Mouse (Mus musculus) left cerebral cortex, adult 11 months (tissue): ENCODE data around the gene Gpr182.
"Not testable (repeated sequence)": the region's sequence is repeated elsewhere in the genome, so short reads cannot be mapped to it uniquely, and the experiment has no call there.

Experiments
- DNase-seq: peaks from one replicate; pipeline ENCODE4 v3.0.0; 2022; ENCODE audit warnings: low spot score

The Gpr182 gene

DNA sequence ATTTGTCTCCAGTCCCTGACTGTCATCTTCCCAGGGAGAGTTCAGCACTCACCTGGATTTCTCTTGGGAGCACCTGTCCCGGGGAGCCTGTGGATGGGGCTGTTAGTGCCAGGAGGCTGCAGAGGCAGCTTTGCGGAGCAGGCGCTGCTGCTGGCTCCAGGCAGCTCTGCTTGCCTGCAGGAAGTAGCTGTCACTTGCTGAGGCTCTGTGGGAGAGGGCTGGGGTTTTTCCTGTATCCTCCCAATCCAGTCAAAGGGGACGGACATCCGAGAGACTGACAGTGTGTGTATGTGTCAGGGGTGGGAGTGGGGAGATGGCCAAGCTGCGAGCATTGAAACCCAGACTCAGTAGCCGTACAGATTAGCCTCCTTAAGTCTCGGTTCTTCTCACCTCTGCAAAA lies at the start of gene Gpr182:
Gpr182 (minus strand) TSS at position 185 of the 400 bp plus-strand sequence.
- DNase-seq: no peak

GRCm38 (mm10) chr10:127800891-127801290 lies 49.4 kb upstream of the Gpr182 start, which contains the start of gene Rdh16:
Gene Rdh16 (plus strand): TSS chr10:127801152.
- no peak for DNase-seq

DNA sequence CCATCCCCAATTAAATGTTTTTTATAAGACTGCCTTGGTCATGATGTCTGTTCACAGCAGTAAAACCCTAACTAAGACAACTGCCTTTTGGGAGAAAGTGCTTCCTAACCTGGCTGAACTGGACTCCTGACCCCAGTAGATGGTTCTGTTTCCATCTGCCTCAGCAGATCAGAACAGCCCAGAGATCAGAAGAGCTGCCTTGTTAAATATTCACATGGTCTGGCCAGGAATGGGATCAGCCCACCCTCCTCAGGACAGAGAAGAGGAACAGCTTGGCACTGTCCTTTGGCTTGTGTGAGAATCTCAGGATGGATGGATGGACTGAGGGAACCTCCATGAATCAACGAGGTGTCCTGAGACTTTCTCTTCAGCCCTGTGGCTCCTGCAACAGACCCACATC lies 47.8 kb upstream of the Gpr182 start:
- no peak for DNase-seq

- DNase-seq: not testable (repeated sequence)
Measured at GRCm38 (mm10) chr10:127785411-127785810, 33.9 kb upstream of the Gpr182 start.

DNA sequence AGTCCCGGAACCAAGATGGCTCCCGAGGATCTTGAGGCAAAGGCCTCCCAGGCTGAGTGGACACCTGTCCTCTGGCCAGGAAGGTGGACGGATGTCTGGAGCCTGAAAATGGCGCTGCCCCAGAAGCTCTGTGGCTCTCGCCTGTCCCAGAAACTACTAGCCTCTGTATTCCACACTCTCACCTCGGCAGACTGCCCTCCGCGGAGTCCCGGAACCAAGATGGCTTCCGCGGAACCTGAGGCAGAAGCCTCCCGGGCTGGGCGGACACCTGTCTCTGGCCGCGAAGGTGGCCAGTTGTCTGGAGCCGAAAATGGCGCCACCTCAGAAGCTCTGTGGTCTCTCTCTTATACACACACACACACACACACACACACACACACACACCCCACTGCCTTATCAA lies 30.8 kb upstream of the Gpr182 start:
- DNase-seq: not testable (repeated sequence)

DNA sequence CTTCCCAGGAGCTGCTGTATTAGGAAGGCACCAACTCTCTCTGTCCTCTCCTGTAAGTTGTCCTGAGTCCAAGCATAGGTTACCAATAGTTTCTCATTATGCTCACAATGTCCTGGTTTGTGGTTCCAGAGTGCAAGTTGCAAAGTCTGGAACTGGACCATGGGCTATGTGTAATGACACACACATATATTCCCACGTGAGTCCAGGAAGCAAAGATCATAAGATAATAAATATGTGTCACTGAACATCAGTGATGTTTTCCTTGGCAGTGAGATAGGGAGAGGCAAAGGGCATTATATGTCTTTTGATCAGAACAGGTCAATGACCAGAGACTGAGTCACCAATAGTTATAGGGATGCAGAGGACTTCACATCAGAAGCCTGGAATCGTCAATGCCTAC lies 24.5 kb upstream of the Gpr182 start, which contains the start of gene Rdh9:
Rdh9 (plus strand) TSS at position 376 of the 400 bp plus-strand sequence.
- DNase-seq: no peak

- no peak for DNase-seq
Measured at GRCm38 (mm10) chr10:127766564-127766963, 15.0 kb upstream of the Gpr182 start.

- DNase-seq: no peak
Measured at GRCm38 (mm10) chr10:127763914-127764680, 12.6 kb upstream of the Gpr182 start.

DNA sequence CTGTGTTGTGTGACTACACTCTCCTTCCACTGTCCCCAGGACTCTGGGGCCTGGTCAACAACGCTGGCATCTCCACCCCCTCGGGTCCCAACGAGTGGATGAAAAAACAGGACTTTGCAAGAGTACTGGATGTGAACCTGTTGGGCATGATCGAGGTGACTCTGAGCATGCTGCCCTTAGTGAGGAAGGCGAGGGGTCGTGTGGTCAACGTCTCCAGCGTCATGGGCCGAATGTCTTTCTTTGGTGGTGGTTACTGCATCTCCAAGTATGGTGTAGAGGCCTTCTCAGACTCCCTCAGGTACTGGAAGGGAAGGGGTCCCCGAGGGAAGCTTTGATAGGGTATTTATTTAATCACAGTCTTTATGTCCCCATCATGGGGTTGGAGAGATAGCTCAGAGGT lies 11.4 kb upstream of the Gpr182 start:
- not testable (repeated sequence) for DNase-seq

- no peak for DNase-seq
Measured at GRCm38 (mm10) chr10:127759181-127760110, 7.9 kb upstream of the Gpr182 start, which contains the start of the genes Rdh1 and Rdh16f1. Gene Rdh1 (plus strand): TSS chr10:127759721. Gene Rdh16f1 (plus strand): TSS chr10:127759787.

DNA sequence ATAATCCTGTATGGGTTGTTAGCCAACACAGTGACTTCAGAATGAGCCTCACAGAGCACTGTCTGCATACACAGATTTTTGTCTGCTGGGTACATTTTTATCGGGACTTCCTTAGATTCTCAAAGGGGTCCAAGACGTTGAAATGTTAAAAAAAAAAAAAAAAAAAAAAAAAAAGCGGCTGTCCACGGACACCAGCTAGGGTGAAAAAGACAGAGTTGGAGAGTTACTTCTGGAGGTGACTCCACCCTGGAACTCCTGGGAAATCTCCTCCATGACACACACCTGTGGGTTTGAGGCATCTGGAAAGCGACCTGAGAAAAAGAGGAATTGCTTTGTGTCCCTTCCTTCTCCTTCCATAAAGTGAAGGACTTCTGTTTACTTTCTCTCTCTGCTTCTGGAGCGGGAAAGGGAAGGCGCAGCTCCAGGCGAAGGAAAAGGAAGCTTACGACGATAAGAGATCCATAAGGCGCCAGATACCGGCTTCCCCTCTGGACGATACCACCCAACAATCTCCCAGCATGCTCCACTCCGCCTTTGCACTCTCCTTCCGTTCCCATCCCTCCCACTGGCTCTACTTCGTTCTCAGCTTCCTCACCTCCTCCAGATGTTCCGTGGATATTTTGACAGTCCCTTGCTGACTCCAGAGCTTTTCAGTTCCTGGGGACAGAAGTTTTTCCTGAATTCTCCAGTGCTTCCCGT lies 4.4 kb upstream of the Gpr182 start:
- no peak for DNase-seq

GRCm38 (mm10) chr10:127755246-127755645 lies 3.7 kb upstream of the Gpr182 start:
- no peak for DNase-seq

DNA sequence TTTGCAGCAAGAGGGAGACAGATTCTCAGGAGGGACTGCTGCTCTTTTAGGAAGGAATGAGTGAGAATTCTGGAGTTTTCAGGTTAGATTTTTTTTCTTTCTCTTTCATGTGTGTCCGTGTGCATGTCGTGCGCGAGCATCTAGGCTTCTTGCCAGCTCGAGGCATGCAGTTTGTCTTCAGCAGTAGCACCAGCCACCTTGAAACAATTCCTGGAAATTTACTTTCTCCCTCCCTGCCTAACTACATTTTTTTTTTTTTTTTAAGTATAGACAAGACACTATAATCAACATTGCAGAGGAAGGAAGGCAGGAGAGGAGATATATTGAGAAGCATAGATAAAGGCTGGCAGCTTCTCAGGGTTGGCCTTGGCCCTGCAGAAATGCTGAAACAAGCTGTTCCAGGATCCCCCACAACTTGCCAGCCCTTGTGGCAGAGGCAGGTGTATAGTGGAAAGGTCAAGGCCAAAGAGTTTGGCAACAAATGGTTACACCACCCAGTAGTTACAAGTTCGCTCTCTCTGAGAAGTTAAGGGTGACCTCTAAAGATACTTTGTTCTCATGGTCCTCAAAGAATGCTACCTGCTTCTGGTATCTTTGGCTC lies 3.1 kb upstream of the Gpr182 start:
- DNase-seq: no peak

- no peak for DNase-seq
Measured at GRCm38 (mm10) chr10:127750136-127750777, 1.3 kb downstream of the Gpr182 start.

DNA sequence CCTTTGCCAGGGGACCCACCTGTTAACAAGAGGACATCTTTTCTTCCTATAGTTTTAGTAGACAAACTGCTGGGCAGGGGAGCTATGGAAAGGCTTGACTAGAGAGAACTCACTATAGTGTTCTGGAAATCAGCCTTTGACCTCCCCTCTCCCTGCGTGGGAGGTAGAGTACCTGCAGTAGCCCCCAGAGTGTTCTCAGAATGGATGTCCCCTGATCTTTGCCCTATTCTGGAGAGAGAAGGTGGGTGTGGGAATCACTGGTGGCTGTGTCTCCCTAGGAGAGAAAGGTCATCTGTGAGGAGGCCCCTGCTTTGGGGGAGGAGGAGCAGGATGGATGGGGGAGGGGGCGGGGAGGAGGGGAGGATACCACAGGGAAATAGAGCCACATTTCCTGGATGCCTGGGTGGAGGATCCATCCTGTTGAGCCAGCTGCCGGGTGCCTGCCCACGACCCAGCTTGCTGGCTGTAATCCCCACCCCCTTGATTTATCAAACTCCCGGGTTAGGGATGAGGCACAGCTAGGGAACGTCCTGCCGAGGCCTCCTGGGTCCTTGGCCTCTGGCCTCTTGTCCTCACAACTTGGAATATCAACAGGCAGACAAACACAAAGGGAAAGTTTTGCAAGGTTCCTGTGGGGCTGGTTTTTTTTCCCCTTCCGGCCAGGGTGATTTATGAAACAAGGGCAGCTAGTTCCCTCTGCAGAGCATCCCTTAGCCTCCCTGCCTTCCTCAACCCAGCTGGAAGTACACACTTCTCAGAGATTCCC lies 2.5 kb downstream of the Gpr182 start:
- no peak for DNase-seq

DNA sequence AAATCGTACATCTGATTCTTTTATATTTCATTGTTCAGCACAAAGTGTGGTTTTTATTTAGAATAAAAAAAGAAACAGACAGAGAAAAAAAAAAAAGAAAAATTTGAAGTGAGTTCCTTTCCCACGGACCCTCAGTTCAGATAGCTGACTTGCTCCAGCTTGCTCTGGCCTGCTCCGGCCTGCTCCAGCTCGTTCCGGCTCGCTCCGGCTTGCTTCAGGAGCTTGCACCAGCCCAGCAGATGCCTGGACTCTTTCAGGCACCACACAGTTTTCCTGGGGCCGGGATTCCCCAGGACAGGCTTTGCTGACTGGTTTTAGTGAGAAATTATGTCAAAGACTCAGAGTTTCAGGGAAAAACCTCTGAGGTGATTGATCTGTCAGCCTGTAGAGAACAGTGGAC lies 4.3 kb downstream of the Gpr182 start:
- DNase-seq: no peak

- DNase-seq: no peak
Measured at GRCm38 (mm10) chr10:127745886-127746285, 5.6 kb downstream of the Gpr182 start.

- no peak for DNase-seq
Measured at GRCm38 (mm10) chr10:127744661-127745060, 6.9 kb downstream of the Gpr182 start.

DNA sequence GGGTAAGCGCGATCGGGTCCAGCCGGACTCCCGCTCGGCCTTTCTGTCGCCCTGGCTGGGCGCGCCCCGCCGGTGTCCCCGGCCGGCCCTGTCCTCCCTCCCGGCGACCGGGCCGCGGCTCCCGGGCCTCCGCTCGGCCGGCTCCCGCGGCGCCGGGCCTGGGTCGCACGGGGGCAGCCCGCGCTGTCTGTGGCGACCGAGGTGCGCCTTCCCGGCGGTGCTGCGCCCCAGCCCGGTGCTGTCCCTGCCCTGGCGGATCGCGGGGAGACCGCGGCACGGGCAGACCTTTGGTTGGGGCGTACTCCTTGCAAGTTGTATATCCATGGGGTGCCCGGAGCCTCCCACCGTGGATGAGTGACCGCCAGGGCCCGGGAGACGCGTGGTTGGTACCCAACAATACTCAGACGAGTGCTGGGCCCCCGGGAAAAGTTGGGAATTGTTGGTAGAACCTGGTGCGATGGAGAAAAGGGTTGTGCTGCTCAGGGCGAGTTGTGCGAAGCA lies 11.8 kb downstream of the Gpr182 start:
- no peak for DNase-seq

GRCm38 (mm10) chr10:127739083-127739660 lies 12.4 kb downstream of the Gpr182 start, which contains the start of gene Zbtb39:
Gene Zbtb39 (plus strand): TSS chr10:127739538.
- peak; percentile 54 for DNase-seq
